Mouse (Mus musculus): Measurements from ENCODE around the gene 3110018I06Rik. TPM values are rescaled to one million over a fixed set of nuclear protein-coding genes. Genes with fewer than 3 reads are reported as not detected.

Gene 3110018I06Rik
- polyA plus RNA-seq, 1 experiment from 2014 or later, result not detected

DNA sequence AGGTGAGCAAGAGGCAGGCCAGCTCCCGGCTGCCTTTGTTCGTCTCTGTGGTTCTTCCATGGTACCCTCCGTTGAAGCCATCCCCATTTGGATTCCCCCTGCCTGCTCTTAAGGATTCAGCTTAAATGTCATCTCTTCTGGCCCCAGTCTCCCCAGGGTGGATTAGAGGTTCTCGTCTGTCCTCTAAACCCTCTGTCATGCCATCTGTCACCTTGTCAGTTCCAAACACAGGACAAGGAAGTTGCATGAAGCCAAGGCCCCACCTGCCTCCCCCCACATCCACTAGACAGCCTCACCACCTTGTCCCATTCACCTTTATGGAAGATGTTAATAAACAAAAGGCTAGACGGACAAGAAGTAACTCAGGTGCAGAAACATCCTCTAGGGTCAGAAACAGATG, 5.4 kb upstream of the 3110018I06Rik start:
- Histone ChIP-seq H3K4me1 (replicated peaks; ENCODE audit: control insufficient read depth, insufficient read depth) (no peaks in the 10 kb centered on the region), H3K9me3 (ENCODE audit: control insufficient read depth, low read length) (no peaks in the 10 kb centered on the region), H3K27ac (replicated peaks) (no peak overlapping the region), H3K36me3 (ENCODE audit: control insufficient read depth, insufficient read depth, low read length) (no peaks in the 10 kb centered on the region), H3K9ac (ENCODE audit: low read length) (no peak overlapping the region), H3K4me3 (ENCODE audit: low read depth, low read length) (no peak overlapping the region), H3K4me2 (replicated peaks; ENCODE audit: low read depth) (no peak overlapping the region), H3K27me3 (ENCODE audit: control insufficient read depth, insufficient read depth, low read length) (no peaks in the 10 kb centered on the region)
- no peak for ATAC-seq (ENCODE audit: low FRiP score, low TSS enrichment)
- WGBS, result 70% methylated on average over 5 of the region's 5 CpGs
- TF ChIP-seq EP300 (optimal IDR thresholded peaks at IDR 0.05) (no peak), CTCF (IDR thresholded peaks at IDR 0.05; ENCODE audit: low read depth) (no peak)
- no peak for DNase-seq (ENCODE audit: low spot score)

DNA sequence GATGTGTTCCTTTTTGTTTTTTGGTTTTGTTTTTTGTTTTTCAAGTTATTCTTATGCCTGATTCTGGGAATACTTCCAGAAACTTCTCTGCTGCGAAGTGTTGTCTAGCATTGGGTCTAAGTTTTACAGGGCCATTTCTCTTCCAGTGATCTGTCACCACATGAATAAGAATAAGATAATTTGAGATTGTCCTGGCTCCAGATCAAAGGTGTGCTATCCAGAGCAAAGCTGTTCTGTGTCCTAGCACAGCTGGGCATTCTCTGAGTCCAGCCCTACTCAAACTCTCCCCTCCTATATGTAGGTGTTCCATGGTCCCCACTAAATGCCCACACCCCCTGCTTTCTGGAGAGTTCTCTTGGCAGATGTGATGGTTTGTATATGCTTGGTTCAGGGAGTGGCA, 2.9 kb downstream of the 3110018I06Rik start:
- ATAC-seq (ENCODE audit: low FRiP score, low TSS enrichment), result no peak
- Histone ChIP-seq H3K9ac (ENCODE audit: low read length) (no peak overlapping the region), H3K4me3 (ENCODE audit: low read depth, low read length) (no peak overlapping the region), H3K4me2 (replicated peaks; ENCODE audit: low read depth) (no peak overlapping the region), H3K9me3 (ENCODE audit: control insufficient read depth, low read length) (no peaks in the 10 kb centered on the region), H3K27me3 (ENCODE audit: control insufficient read depth, insufficient read depth, low read length) (no peaks in the 10 kb centered on the region), H3K36me3 (ENCODE audit: control insufficient read depth, insufficient read depth, low read length) (no peaks in the 10 kb centered on the region), H3K27ac (replicated peaks) (no peak overlapping the region), H3K4me1 (replicated peaks; ENCODE audit: control insufficient read depth, insufficient read depth) (no peaks in the 10 kb centered on the region)
- no peak for DNase-seq (ENCODE audit: low spot score)
- 57% methylated on average over 1 of the region's 1 CpGs for WGBS
- TF ChIP-seq CTCF (IDR thresholded peaks at IDR 0.05; ENCODE audit: low read depth), result no peak
- no peak for TF ChIP-seq EP300 (optimal IDR thresholded peaks at IDR 0.05)

DNA sequence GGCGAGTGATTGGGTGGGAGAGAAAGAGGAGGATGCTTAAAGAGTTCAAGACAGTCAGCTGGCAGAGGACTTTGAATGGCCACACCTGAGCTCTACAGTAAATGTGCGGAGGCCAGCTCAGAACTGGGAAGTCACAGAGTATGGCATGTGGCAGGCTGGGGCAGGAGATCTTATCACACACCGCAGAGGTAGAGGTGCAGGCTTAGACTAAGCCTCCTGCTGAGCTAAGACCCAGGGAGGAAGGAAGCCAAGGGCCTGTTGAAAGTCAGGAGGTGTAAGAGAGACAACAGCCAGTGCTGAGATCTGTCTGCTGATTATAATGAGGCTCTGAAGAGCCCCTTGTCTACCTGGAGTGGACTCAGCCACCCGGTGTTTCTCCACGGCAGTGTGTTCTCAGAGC, 8.5 kb downstream of the 3110018I06Rik start:
- DNase-seq (ENCODE audit: low spot score) (no peak), ATAC-seq (ENCODE audit: low FRiP score, low TSS enrichment) (no peak)
- no peak overlapping the region for H3K9ac ChIP-seq (ENCODE audit: low read length)
- H3K9me3 ChIP-seq (ENCODE audit: control insufficient read depth, low read length), result no peaks in the 10 kb centered on the region
- 66% methylated on average over 5 of the region's 5 CpGs for WGBS
- H3K36me3 ChIP-seq (ENCODE audit: control insufficient read depth, insufficient read depth, low read length), result no peaks in the 10 kb centered on the region
- no peak overlapping the region for H3K4me3 ChIP-seq (ENCODE audit: low read depth, low read length)
- H3K4me1 ChIP-seq (replicated peaks; ENCODE audit: control insufficient read depth, insufficient read depth), result no peaks in the 10 kb centered on the region
- H3K27ac ChIP-seq (replicated peaks), result no peak overlapping the region
- TF ChIP-seq CTCF (IDR thresholded peaks at IDR 0.05; ENCODE audit: low read depth), result no peak
- TF ChIP-seq EP300 (optimal IDR thresholded peaks at IDR 0.05), result no peak
- H3K27me3 ChIP-seq (ENCODE audit: control insufficient read depth, insufficient read depth, low read length), result no peaks in the 10 kb centered on the region
- no peak overlapping the region for H3K4me2 ChIP-seq (replicated peaks; ENCODE audit: low read depth)

- ATAC-seq (ENCODE audit: low FRiP score, low TSS enrichment) (no peak), DNase-seq (ENCODE audit: low spot score) (no peak)
- WGBS, result 61% methylated on average over 9 of the region's 9 CpGs
- no peak overlapping the region for H3K4me2 ChIP-seq (replicated peaks; ENCODE audit: low read depth)
- H3K4me1 ChIP-seq (replicated peaks; ENCODE audit: control insufficient read depth, insufficient read depth), result no peaks in the 10 kb centered on the region
- H3K9me3 ChIP-seq (ENCODE audit: control insufficient read depth, low read length), result no peaks in the 10 kb centered on the region
- no peaks in the 10 kb centered on the region for H3K36me3 ChIP-seq (ENCODE audit: control insufficient read depth, insufficient read depth, low read length)
- H3K27ac ChIP-seq (replicated peaks), result no peak overlapping the region
- H3K9ac ChIP-seq (ENCODE audit: low read length), result no peak overlapping the region
- no peak overlapping the region for H3K4me3 ChIP-seq (ENCODE audit: low read depth, low read length)
- TF ChIP-seq CTCF (IDR thresholded peaks at IDR 0.05; ENCODE audit: low read depth) (no peak), EP300 (optimal IDR thresholded peaks at IDR 0.05) (no peak)
- H3K27me3 ChIP-seq (ENCODE audit: control insufficient read depth, insufficient read depth, low read length), result no peaks in the 10 kb centered on the region
Measured at GRCm38 (mm10) chr12:107509661-107510237, 21.3 kb downstream of the 3110018I06Rik start.

DNA sequence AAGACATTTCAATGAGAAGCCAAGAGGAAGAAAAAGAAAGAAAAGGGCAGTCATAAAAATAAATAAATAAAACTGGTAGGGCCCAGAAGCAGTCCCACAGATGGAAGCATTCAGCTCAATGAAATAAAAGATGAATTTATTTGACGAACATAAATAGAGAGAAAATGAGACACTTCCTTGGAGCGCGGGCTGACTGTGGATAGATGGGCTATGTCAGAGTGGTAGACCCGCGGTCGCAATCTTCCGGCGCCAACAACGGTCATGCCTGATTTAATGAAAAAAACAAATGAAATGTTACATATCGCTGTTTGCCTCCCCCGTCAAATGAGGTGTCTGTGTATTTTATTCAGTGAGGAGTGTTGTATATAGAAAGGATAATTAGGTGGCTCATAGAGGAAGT, 22.7 kb downstream of the 3110018I06Rik start:
- Histone ChIP-seq H3K4me2 (replicated peaks; ENCODE audit: low read depth) (no peak overlapping the region), H3K4me1 (replicated peaks; ENCODE audit: control insufficient read depth, insufficient read depth) (no peaks in the 10 kb centered on the region), H3K9me3 (ENCODE audit: control insufficient read depth, low read length) (no peaks in the 10 kb centered on the region), H3K4me3 (ENCODE audit: low read depth, low read length) (no peak overlapping the region), H3K9ac (ENCODE audit: low read length) (no peak overlapping the region), H3K27me3 (ENCODE audit: control insufficient read depth, insufficient read depth, low read length) (no peaks in the 10 kb centered on the region), H3K36me3 (ENCODE audit: control insufficient read depth, insufficient read depth, low read length) (no peaks in the 10 kb centered on the region), H3K27ac (replicated peaks) (no peak overlapping the region)
- TF ChIP-seq EP300 (optimal IDR thresholded peaks at IDR 0.05) (no peak), CTCF (IDR thresholded peaks at IDR 0.05; ENCODE audit: low read depth) (no peak)
- 90% methylated on average over 11 of the region's 11 CpGs for WGBS
- ATAC-seq (ENCODE audit: low FRiP score, low TSS enrichment) (no peak), DNase-seq (ENCODE audit: low spot score) (no peak)

DNA sequence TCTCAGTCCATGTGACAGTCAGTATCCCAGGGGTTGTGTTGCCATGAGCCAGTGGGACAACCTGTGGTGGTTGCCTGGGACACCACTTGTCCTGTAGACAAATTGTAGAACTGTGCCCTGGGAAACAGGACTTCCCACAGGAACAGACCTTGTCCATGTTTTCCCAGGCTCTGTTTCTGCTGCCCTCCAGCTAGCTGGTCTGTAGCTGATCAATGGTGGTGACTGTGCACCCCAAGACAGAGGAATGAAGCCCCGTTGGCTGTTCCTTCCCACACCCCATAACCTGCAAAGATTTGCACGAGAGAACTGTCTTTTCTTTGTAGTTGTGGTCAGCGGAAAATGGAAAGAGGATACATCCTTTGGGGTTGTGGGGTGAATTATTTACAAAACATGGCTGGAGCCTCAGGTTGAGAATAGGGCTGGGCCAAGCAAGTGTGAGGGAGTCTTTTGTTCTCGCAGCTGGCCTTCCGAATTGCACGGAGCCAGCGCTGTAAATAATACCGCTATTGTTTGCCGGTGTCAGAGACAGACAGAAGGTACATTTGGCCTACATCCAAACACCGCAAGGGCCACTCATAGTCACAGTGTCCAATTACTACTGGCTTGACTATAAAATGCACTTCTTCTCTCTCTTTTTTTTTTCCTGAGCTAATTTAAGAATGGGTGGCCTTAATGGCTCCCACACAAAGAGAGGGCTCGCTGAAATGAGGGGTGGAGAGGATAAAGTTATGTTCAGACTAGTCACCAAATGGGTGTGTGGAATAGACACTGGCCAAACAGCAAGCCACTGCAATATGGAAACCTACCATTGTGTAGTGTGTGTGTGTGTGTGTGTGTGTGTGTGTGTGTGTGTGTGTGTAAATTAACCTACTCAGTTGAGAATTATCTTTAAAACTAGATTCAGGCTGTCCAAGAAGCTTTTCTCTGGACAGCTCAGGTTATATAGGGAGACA, 28.1 kb downstream of the 3110018I06Rik start:
- no peak overlapping the region for H3K4me2 ChIP-seq (replicated peaks; ENCODE audit: low read depth)
- 55% methylated on average over 11 of the region's 11 CpGs for WGBS
- H3K4me1 ChIP-seq (replicated peaks; ENCODE audit: control insufficient read depth, insufficient read depth), result no peaks in the 10 kb centered on the region
- no peaks in the 10 kb centered on the region for H3K36me3 ChIP-seq (ENCODE audit: control insufficient read depth, insufficient read depth, low read length)
- H3K9ac ChIP-seq (ENCODE audit: low read length), result no peak overlapping the region
- TF ChIP-seq CTCF (IDR thresholded peaks at IDR 0.05; ENCODE audit: low read depth) (no peak), EP300 (optimal IDR thresholded peaks at IDR 0.05) (no peak)
- H3K27ac ChIP-seq (replicated peaks), result no peak overlapping the region
- H3K27me3 ChIP-seq (ENCODE audit: control insufficient read depth, insufficient read depth, low read length), result no peaks in the 10 kb centered on the region
- ATAC-seq (ENCODE audit: low FRiP score, low TSS enrichment) (no peak), DNase-seq (ENCODE audit: low spot score) (no peak)
- H3K9me3 ChIP-seq (ENCODE audit: control insufficient read depth, low read length), result no peaks in the 10 kb centered on the region
- H3K4me3 ChIP-seq (ENCODE audit: low read depth, low read length), result no peak overlapping the region

All from stomach, postnatal 0 days (tissue).